Mouse (Mus musculus) hindbrain, embryonic 12.5 days (tissue): Measurements from ENCODE around the gene Ssbp2. TPM values are rescaled to one million over a fixed set of nuclear protein-coding genes. Genes with fewer than 3 reads are reported as not detected.

Experiments used
- ATAC-seq: fragments of 200-750 bp; cut with Nextera tagmentation; 2 replicates; pipeline ENCODE4 v1.8.0; 2017; ENCODE audit warnings: moderate TSS enrichment; ENCODE audit not compliant: low FRiP score
- H3K27ac ChIP-seq: fragments of 300-500 bp; sonication (generic); 2 replicates; pipeline ENCODE4 v1.5.1; 2016; ENCODE audit warnings: mild to moderate bottlenecking
- H3K27me3 ChIP-seq: fragments of 300-500 bp; sonication (generic); 2 replicates; pipeline ENCODE4 v1.6.1; 2016; ENCODE audit warnings: mild to moderate bottlenecking
- H3K36me3 ChIP-seq: fragments of 300-500 bp; sonication (generic); 2 replicates; pipeline ENCODE4 v1.6.1; 2016; ENCODE audit warnings: mild to moderate bottlenecking
- H3K4me1 ChIP-seq: fragments of 300-500 bp; sonication (generic); 2 replicates; pipeline ENCODE4 v1.6.1; 2016
- H3K4me2 ChIP-seq: fragments of 300-500 bp; sonication (generic); replicated peaks from 2 replicates; pipeline ENCODE4 v1.6.1; 2016; ENCODE audit warnings: mild to moderate bottlenecking
- H3K4me3 ChIP-seq: fragments of 300-500 bp; sonication (generic); 2 replicates; pipeline ENCODE4 v1.5.1; 2016; ENCODE audit warnings: mild to moderate bottlenecking
- H3K9ac ChIP-seq: fragments of 300-500 bp; sonication (generic); 2 replicates; pipeline ENCODE4 v1.6.1; 2016; ENCODE audit warnings: mild to moderate bottlenecking, moderate library complexity
- H3K9me3 ChIP-seq: fragments of 300-500 bp; sonication (generic); replicated peaks from 2 replicates; pipeline ENCODE4 v1.6.1; 2016; ENCODE audit warnings: mild to moderate bottlenecking
- WGBS: fragments of 180-500 bp; shearing (Covaris S2); methylation state at CpG from one replicate; pipeline ENCODE4 v1.1.7; 2016; 5-methylcytosine and 5-hydroxymethylcytosine counted together
- polyA plus RNA-seq: library from polyadenylated mRNA; unstranded; fragments of >200 nt; fragmentation: Nextera tagmentation; extraction: Ambion mirVana; gene quantifications from 2 replicates; pipeline ENCODE4 v1.2.1, GENCODE M21; 2016

Ssbp2 gene
- polyA plus RNA-seq, 1 experiment from 2014 or later, result 153 TPM

- 85% methylated on average over 3 of the region's 3 CpGs for WGBS
- no peak for ATAC-seq
- H3K36me3 ChIP-seq, result peaks cover 5% of the 10 kb centered on the region; the same call in 1 of the 2 replicates
- no peaks in the 10 kb centered on the region for H3K4me1 ChIP-seq
- H3K27me3 ChIP-seq, result no peaks in the 10 kb centered on the region
- no peak overlapping the region for H3K4me2 ChIP-seq
- no peaks in the 10 kb centered on the region for H3K9me3 ChIP-seq
- no peak overlapping the region for H3K9ac ChIP-seq
- H3K27ac ChIP-seq, result no peak overlapping the region
- no peak overlapping the region for H3K4me3 ChIP-seq
These were observed 156.0 kb downstream of the Ssbp2 start for GRCm38 (mm10) chr13:91616050-91616449.

- H3K27ac ChIP-seq, result no peak overlapping the region
- H3K4me2 ChIP-seq, result no peak overlapping the region
- H3K4me3 ChIP-seq, result no peak overlapping the region
- no peaks in the 10 kb centered on the region for H3K4me1 ChIP-seq
- no peaks in the 10 kb centered on the region for H3K27me3 ChIP-seq
- 90% methylated on average over 5 of the region's 5 CpGs for WGBS
- no peak overlapping the region for H3K9ac ChIP-seq
- H3K9me3 ChIP-seq, result no peaks in the 10 kb centered on the region
- ATAC-seq, result no peak
- peaks cover 6% of the 10 kb centered on the region; the same call in 1 of the 2 replicates for H3K36me3 ChIP-seq
These were observed 156.8 kb downstream of the Ssbp2 start for GRCm38 (mm10) chr13:91616876-91617275.

- Histone ChIP-seq H3K4me3 (no peak overlapping the region), H3K36me3 (peaks cover 7% of the 10 kb centered on the region; the same call in 1 of the 2 replicates), H3K27me3 (no peaks in the 10 kb centered on the region), H3K4me2 (no peak overlapping the region), H3K9ac (no peak overlapping the region), H3K4me1 (no peaks in the 10 kb centered on the region), H3K9me3 (no peaks in the 10 kb centered on the region), H3K27ac (no peak overlapping the region)
- ATAC-seq, result no peak
- 77% methylated on average over 1 of the region's 1 CpGs for WGBS
These were observed 159.3 kb downstream of the Ssbp2 start for GRCm38 (mm10) chr13:91619431-91619830.

GRCm38 (mm10) chr13:91620541-91620940 is 160.5 kb downstream of the Ssbp2 start:
- peaks cover 10% of the 10 kb centered on the region; the same call in 1 of the 2 replicates for H3K36me3 ChIP-seq
- 91% methylated on average over 3 of the region's 3 CpGs for WGBS

GRCm38 (mm10) chr13:91631291-91631799 is 171.3 kb downstream of the Ssbp2 start:
- Histone ChIP-seq H3K36me3 (no peaks in the 10 kb centered on the region), H3K27me3 (no peaks in the 10 kb centered on the region), H3K4me3 (no peak overlapping the region), H3K4me1 (no peaks in the 10 kb centered on the region), H3K4me2 (no peak overlapping the region), H3K9ac (no peak overlapping the region), H3K27ac (no peak overlapping the region), H3K9me3 (no peaks in the 10 kb centered on the region)
- WGBS, result 80% methylated on average over 9 of the region's 9 CpGs
- ATAC-seq, result no peak

More at GRCm38 (mm10) chr13:91620541-91620940, 160.5 kb downstream of the Ssbp2 start:
- Histone ChIP-seq H3K4me3 (no peak overlapping the region), H3K4me1 (no peaks in the 10 kb centered on the region), H3K9me3 (no peaks in the 10 kb centered on the region), H3K27me3 (no peaks in the 10 kb centered on the region), H3K27ac (no peak overlapping the region), H3K9ac (no peak overlapping the region), H3K4me2 (no peak overlapping the region)
- ATAC-seq, result no peak

GRCm38 (mm10) chr13:91634123-91634522 is 174.0 kb downstream of the Ssbp2 start:
- no peak overlapping the region for H3K4me3 ChIP-seq
- 67% methylated on average over 7 of the region's 7 CpGs for WGBS
- no peak overlapping the region for H3K9ac ChIP-seq
- no peaks in the 10 kb centered on the region for H3K36me3 ChIP-seq
- H3K27me3 ChIP-seq, result no peaks in the 10 kb centered on the region
- H3K9me3 ChIP-seq, result no peaks in the 10 kb centered on the region
- no peak overlapping the region for H3K27ac ChIP-seq
- no peak for ATAC-seq
- H3K4me2 ChIP-seq, result no peak overlapping the region
- no peaks in the 10 kb centered on the region for H3K4me1 ChIP-seq

- ATAC-seq, result no peak
- H3K27ac ChIP-seq, result no peak overlapping the region
- no peaks in the 10 kb centered on the region for H3K36me3 ChIP-seq
- WGBS, result 91% methylated on average over 2 of the region's 2 CpGs
- H3K9ac ChIP-seq, result no peak overlapping the region
- no peaks in the 10 kb centered on the region for H3K27me3 ChIP-seq
- no peaks in the 10 kb centered on the region for H3K9me3 ChIP-seq
- no peaks in the 10 kb centered on the region for H3K4me1 ChIP-seq
- no peak overlapping the region for H3K4me3 ChIP-seq
- no peak overlapping the region for H3K4me2 ChIP-seq
These were observed 175.9 kb downstream of the Ssbp2 start for GRCm38 (mm10) chr13:91635957-91636356.

GRCm38 (mm10) chr13:91636814-91637213 is 176.7 kb downstream of the Ssbp2 start:
- Histone ChIP-seq H3K4me3 (no peak overlapping the region), H3K4me1 (no peaks in the 10 kb centered on the region)

GRCm38 (mm10) chr13:91638836-91639235 is 178.8 kb downstream of the Ssbp2 start:
- WGBS, result 75% methylated on average over 5 of the region's 5 CpGs
- no peaks in the 10 kb centered on the region for H3K36me3 ChIP-seq
- no peak overlapping the region for H3K27ac ChIP-seq
- no peak overlapping the region for H3K4me3 ChIP-seq
- no peaks in the 10 kb centered on the region for H3K9me3 ChIP-seq
- H3K4me2 ChIP-seq, result no peak overlapping the region
- no peaks in the 10 kb centered on the region for H3K27me3 ChIP-seq
- no peaks in the 10 kb centered on the region for H3K4me1 ChIP-seq
- ATAC-seq, result no peak
- no peak overlapping the region for H3K9ac ChIP-seq

More at GRCm38 (mm10) chr13:91636814-91637213, 176.7 kb downstream of the Ssbp2 start:
- H3K4me2 ChIP-seq, result no peak overlapping the region
- no peak overlapping the region for H3K9ac ChIP-seq
- H3K36me3 ChIP-seq, result no peaks in the 10 kb centered on the region
- H3K9me3 ChIP-seq, result no peaks in the 10 kb centered on the region
- H3K27me3 ChIP-seq, result no peaks in the 10 kb centered on the region
- peak; percentile 52 for ATAC-seq
- 19% methylated on average over 5 of the region's 5 CpGs for WGBS
- H3K27ac ChIP-seq, result no peak overlapping the region

GRCm38 (mm10) chr13:91640219-91640618 is 180.1 kb downstream of the Ssbp2 start:
- Histone ChIP-seq H3K9me3 (no peaks in the 10 kb centered on the region), H3K4me1 (no peaks in the 10 kb centered on the region), H3K27ac (no peak overlapping the region), H3K4me3 (no peak overlapping the region), H3K36me3 (no peaks in the 10 kb centered on the region), H3K9ac (no peak overlapping the region), H3K4me2 (no peak overlapping the region), H3K27me3 (no peaks in the 10 kb centered on the region)
- ATAC-seq, result no peak
- 75% methylated on average over 5 of the region's 5 CpGs for WGBS

GRCm38 (mm10) chr13:91648240-91648639 is 188.2 kb downstream of the Ssbp2 start:
- no peak overlapping the region for H3K9ac ChIP-seq
- H3K36me3 ChIP-seq, result peaks cover 7% of the 10 kb centered on the region; the same call in 1 of the 2 replicates
- 26% methylated on average over 6 of the region's 6 CpGs for WGBS
- no peaks in the 10 kb centered on the region for H3K9me3 ChIP-seq
- H3K4me2 ChIP-seq, result no peak overlapping the region
- no peak overlapping the region for H3K27ac ChIP-seq
- H3K4me1 ChIP-seq, result no peaks in the 10 kb centered on the region
- no peaks in the 10 kb centered on the region for H3K27me3 ChIP-seq
- no peak overlapping the region for H3K4me3 ChIP-seq
- peak; percentile 85 for ATAC-seq

- no peak for ATAC-seq
- no peak overlapping the region for H3K4me3 ChIP-seq
- WGBS, result 79% methylated on average over 7 of the region's 7 CpGs
These were observed 189.8 kb downstream of the Ssbp2 start for GRCm38 (mm10) chr13:91649926-91650325.

GRCm38 (mm10) chr13:91661068-91661795 is 201.1 kb downstream of the Ssbp2 start:
- H3K9me3 ChIP-seq, result no peaks in the 10 kb centered on the region
- no peaks in the 10 kb centered on the region for H3K27me3 ChIP-seq
- no peaks in the 10 kb centered on the region for H3K36me3 ChIP-seq
- no peaks in the 10 kb centered on the region for H3K4me1 ChIP-seq
- no peak overlapping the region for H3K27ac ChIP-seq
- no peak overlapping the region for H3K9ac ChIP-seq
- WGBS, result 89% methylated on average over 5 of the region's 5 CpGs
- H3K4me3 ChIP-seq, result no peak overlapping the region
- H3K4me2 ChIP-seq, result no peak overlapping the region
- ATAC-seq, result no peak

More at GRCm38 (mm10) chr13:91649926-91650325, 189.8 kb downstream of the Ssbp2 start:
- no peaks in the 10 kb centered on the region for H3K9me3 ChIP-seq
- H3K27ac ChIP-seq, result no peak overlapping the region
- no peaks in the 10 kb centered on the region for H3K27me3 ChIP-seq
- no peak overlapping the region for H3K9ac ChIP-seq
- no peaks in the 10 kb centered on the region for H3K4me1 ChIP-seq
- no peak overlapping the region for H3K4me2 ChIP-seq
- peaks cover 7% of the 10 kb centered on the region; the same call in 1 of the 2 replicates for H3K36me3 ChIP-seq
